Mouse (Mus musculus) testis, postnatal 10 days (tissue): ENCODE data around the gene Ngfr.
A peak's percentile ranks its signal among the peaks of the same experiment; 100 is the strongest.

Experiments
- DNase-seq: peaks from one replicate; pipeline ENCODE4 v3.0.0; 2021; ENCODE audit warnings: low spot score

Ngfr gene

DNA sequence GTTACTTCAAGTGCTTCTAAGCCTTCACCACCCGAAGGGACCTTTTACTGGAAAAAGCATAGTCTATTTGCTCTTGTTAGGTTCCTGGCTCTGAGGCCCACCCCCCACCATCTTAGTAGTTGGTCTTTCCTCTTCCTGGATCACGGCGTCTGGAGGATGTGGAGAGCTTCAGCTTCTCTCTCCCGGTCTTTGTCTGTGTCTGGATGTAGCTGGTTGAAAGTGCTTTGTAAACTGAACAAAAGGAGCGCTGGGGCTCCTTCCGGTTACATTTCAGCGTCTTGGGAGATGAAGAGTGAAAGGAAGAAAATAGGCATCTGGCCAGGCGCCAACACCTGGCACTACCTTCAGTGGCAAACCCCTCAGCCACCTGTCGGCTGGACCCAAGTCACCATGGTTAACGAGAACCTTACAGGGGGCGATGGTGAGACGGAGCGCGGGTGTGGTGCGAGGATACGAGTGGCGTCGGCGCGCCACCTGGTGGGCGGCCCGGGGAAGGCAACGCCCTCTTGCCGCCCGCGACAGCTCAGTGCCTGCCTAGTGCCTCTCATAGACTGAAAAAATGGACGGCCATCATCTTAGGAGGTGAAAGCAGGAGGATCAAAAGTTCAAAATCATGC lies 67.0 kb downstream of the Ngfr start:
- DNase-seq = peak; percentile 95

DNA sequence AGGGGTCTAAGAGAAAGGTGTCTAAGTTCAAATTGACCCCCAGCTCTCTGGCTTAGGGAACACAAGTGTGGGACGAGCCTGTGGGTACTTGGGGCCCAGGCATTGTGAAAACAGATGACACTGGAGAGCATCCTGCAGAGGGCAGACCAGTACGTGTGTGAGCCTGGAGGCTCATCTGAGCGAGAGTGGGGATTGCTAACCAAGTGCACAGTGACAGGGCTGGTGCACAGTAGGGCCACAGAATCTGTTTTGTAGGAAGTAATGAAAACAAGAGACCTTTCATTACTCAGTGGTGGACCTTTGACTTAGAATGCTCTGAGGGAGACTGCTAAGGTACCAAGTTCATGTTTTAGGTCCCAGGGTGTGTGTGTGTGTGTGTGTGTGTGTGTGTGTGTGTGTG lies 67.5 kb downstream of the Ngfr start:
- no peak for DNase-seq

DNA sequence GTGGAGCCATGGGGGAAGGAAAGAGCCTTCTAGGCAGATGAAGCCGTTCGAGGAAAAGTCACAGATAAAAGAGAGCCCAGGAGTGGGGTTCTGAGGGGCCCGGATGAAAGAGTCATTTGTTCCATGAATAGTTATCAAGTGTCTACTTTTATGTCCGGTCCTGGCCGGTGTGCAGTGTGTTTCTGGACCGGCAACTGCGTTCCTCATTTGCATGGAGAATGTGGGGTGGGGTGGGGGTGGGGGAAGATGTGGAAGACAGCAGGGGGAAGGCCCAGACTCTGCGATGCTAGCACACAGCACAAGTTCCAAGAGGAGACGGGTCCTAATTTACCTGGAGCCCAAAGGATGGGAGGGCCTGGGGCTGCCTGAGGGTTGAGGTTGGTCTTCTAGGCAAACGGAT lies 68.2 kb downstream of the Ngfr start:
- no peak for DNase-seq
